Mouse (Mus musculus): Measurements from ENCODE around the gene Tmem94. TPM values are rescaled to one million over a fixed set of nuclear protein-coding genes. Genes with fewer than 3 reads are reported as not detected.

Gene Tmem94
- polyA plus RNA-seq, 1 experiment = 14.3 TPM

DNA sequence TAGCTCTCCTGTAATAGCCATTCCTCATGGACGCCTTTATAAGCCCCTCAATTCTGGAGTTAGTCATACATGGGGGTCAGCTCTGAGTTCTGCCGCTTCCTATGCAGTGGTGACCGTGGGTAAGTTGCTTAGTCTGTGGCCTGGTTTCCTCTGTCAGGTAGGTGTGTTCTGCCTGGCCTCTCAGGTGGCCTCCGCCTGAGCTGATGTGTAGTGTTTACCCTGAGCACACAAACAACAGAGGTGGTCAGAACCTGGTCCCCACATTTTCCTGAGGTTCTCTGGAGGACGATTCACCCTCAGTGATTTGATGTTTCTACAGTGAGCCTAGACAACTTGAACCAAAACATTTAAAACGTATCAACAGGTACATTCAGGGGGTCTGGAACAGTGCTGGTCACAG, 66.8 kb downstream of the Tmem94 start:
- H3K79me2 ChIP-seq (ENCODE audit: control insufficient read depth, insufficient read depth) = no peaks in the 10 kb centered on the region
- peaks cover 93% of the 10 kb centered on the region for H3K27me3 ChIP-seq (ENCODE audit: control insufficient read depth, insufficient read depth, insufficient read length)
- H3K79me3 ChIP-seq (ENCODE audit: low read depth) = no peaks in the 10 kb centered on the region
- H3K4me3 ChIP-seq (ENCODE audit: insufficient read depth, poor library complexity, severe bottlenecking) = no peak overlapping the region
- TF ChIP-seq USF1 (IDR thresholded peaks at IDR 0.05; ENCODE audit: low read depth) (no peak), FOSL1 (IDR thresholded peaks at IDR 0.05; ENCODE audit: insufficient read depth, low read length, poor library complexity, severe bottlenecking) (no peak), MYOG (IDR thresholded peaks at IDR 0.05; ENCODE audit: control insufficient read depth, extremely low read depth, insufficient read length) (no peak), MAX (IDR thresholded peaks at IDR 0.05) (no peak), CTCF (IDR thresholded peaks at IDR 0.05; ENCODE audit: control insufficient read depth, insufficient read depth, insufficient read length) (no peak), MYOD1 (IDR thresholded peaks at IDR 0.05; ENCODE audit: control insufficient read depth, insufficient read length, low read depth) (no peak)
- no peaks in the 10 kb centered on the region for H3K36me3 ChIP-seq (ENCODE audit: control insufficient read depth, insufficient read depth)
- H3ac ChIP-seq (ENCODE audit: control insufficient read depth, insufficient read length, low read depth) = no peak overlapping the region

DNA sequence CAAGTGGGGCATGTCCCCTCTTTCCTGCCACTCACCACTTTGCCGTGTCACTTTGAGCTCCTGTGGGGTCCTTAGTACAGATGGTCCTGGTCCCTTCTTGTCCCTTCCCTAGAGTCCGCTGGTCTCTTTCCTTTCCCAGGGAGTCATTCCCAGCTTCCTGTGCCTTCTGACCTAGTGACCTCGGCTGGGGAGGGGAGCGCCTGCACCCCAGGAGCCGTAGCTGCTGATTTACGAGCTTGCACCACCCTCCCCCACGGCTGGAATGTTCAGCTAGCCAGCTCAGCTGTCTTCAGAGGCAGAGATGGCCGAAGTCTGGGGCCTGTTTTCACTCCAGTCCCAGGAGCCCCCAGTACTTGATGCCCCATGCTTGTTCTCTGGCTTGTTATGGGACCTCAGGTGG, 67.3 kb downstream of the Tmem94 start:
- no peak overlapping the region for H3ac ChIP-seq (ENCODE audit: control insufficient read depth, insufficient read length, low read depth)
- no peak for TF ChIP-seq CEBPB (IDR thresholded peaks at IDR 0.05; ENCODE audit: low read depth)
- no peak for TF ChIP-seq MAX (IDR thresholded peaks at IDR 0.05)
- no peak for TF ChIP-seq FOSL1 (IDR thresholded peaks at IDR 0.05; ENCODE audit: insufficient read depth, low read length, poor library complexity, severe bottlenecking)
- no peak for TF ChIP-seq MYOG (IDR thresholded peaks at IDR 0.05; ENCODE audit: control insufficient read depth, extremely low read depth, insufficient read length)
- TF ChIP-seq MYOD1 (IDR thresholded peaks at IDR 0.05; ENCODE audit: control insufficient read depth, insufficient read length, low read depth) = no peak
- TF ChIP-seq CTCF (IDR thresholded peaks at IDR 0.05; ENCODE audit: control insufficient read depth, insufficient read depth, insufficient read length) = no peak
- TF ChIP-seq USF1 (IDR thresholded peaks at IDR 0.05; ENCODE audit: low read depth) = no peak
- H3K79me2 ChIP-seq (ENCODE audit: control insufficient read depth, insufficient read depth) = no peaks in the 10 kb centered on the region
- peaks cover 93% of the 10 kb centered on the region for H3K27me3 ChIP-seq (ENCODE audit: control insufficient read depth, insufficient read depth, insufficient read length)
- no peak overlapping the region for H3K4me3 ChIP-seq (ENCODE audit: insufficient read depth, poor library complexity, severe bottlenecking)
- no peaks in the 10 kb centered on the region for H3K36me3 ChIP-seq (ENCODE audit: control insufficient read depth, insufficient read depth)
- H3K79me3 ChIP-seq (ENCODE audit: low read depth) = no peaks in the 10 kb centered on the region

DNA sequence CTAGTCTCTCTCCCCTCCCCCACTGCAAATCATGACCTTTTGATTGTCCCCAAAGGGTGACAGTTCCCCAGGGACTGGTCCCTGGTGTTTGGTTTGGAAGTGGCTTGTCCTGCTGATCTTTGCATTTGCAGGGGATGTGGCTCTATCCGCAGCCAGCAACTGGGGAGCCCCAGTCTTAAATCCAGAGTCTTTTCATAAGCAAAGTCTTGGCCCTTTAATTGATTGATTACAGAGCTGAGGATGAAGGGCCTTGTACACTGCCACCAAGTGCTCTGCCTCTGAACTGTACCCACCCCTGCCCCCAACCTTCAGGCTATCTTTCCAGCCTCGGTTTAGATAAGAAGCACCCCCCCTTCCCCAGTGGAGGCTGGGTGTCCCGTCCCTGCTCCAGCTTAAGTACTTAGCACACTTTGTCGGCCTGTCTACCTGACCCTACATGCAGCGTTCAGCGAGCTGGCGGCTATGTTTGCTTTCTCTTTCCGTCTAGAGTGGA, 67.8 kb downstream of the Tmem94 start:
- H3K4me3 ChIP-seq (ENCODE audit: insufficient read depth, poor library complexity, severe bottlenecking) = no peak overlapping the region

DNA sequence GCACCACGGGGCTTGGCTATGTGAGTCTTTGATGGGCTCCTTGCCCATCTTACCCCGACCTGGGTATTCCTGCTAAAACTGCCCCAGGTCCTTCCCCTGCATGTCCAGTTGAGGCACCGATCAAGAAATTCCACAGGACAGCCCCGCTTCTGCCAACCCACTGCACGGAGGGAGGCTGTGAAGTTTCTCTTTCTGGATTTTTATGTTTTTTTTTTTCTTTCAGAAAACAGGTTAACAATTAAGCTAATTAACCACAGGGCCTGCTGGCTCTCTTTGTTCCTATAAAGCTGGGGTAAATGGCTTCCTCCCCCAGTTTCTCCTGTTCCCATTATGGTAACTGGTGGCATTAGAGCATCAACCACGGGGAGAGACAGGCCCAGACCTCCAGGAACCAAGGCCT, 68.8 kb downstream of the Tmem94 start:
- Histone ChIP-seq H3ac (ENCODE audit: control insufficient read depth, insufficient read length, low read depth) (no peak overlapping the region), H3K27me3 (ENCODE audit: control insufficient read depth, insufficient read depth, insufficient read length) (peaks cover 90% of the 10 kb centered on the region), H3K36me3 (ENCODE audit: control insufficient read depth, insufficient read depth) (no peaks in the 10 kb centered on the region), H3K4me3 (ENCODE audit: insufficient read depth, poor library complexity, severe bottlenecking) (no peak overlapping the region), H3K79me3 (ENCODE audit: low read depth) (no peaks in the 10 kb centered on the region), H3K79me2 (ENCODE audit: control insufficient read depth, insufficient read depth) (no peaks in the 10 kb centered on the region)
- no peak for TF ChIP-seq MYOG (IDR thresholded peaks at IDR 0.05; ENCODE audit: control insufficient read depth, extremely low read depth, insufficient read length)
- TF ChIP-seq FOSL1 (IDR thresholded peaks at IDR 0.05; ENCODE audit: insufficient read depth, low read length, poor library complexity, severe bottlenecking) = no peak
- TF ChIP-seq CEBPB (IDR thresholded peaks at IDR 0.05; ENCODE audit: low read depth) = no peak
- TF ChIP-seq MYOD1 (IDR thresholded peaks at IDR 0.05; ENCODE audit: control insufficient read depth, insufficient read length, low read depth) = no peak
- no peak for TF ChIP-seq CTCF (IDR thresholded peaks at IDR 0.05; ENCODE audit: control insufficient read depth, insufficient read depth, insufficient read length)
- no peak for TF ChIP-seq USF1 (IDR thresholded peaks at IDR 0.05; ENCODE audit: low read depth)
- no peak for TF ChIP-seq MAX (IDR thresholded peaks at IDR 0.05)

More for the DNA sequence above, 67.8 kb downstream of the Tmem94 start:
- peaks cover 93% of the 10 kb centered on the region for H3K27me3 ChIP-seq (ENCODE audit: control insufficient read depth, insufficient read depth, insufficient read length)
- no peaks in the 10 kb centered on the region for H3K79me2 ChIP-seq (ENCODE audit: control insufficient read depth, insufficient read depth)
- H3K79me3 ChIP-seq (ENCODE audit: low read depth) = no peaks in the 10 kb centered on the region
- H3K36me3 ChIP-seq (ENCODE audit: control insufficient read depth, insufficient read depth) = no peaks in the 10 kb centered on the region
- TF ChIP-seq CTCF (IDR thresholded peaks at IDR 0.05; ENCODE audit: control insufficient read depth, insufficient read depth, insufficient read length) (no peak), MYOD1 (IDR thresholded peaks at IDR 0.05; ENCODE audit: control insufficient read depth, insufficient read length, low read depth) (no peak)
- no peak overlapping the region for H3ac ChIP-seq (ENCODE audit: control insufficient read depth, insufficient read length, low read depth)

DNA sequence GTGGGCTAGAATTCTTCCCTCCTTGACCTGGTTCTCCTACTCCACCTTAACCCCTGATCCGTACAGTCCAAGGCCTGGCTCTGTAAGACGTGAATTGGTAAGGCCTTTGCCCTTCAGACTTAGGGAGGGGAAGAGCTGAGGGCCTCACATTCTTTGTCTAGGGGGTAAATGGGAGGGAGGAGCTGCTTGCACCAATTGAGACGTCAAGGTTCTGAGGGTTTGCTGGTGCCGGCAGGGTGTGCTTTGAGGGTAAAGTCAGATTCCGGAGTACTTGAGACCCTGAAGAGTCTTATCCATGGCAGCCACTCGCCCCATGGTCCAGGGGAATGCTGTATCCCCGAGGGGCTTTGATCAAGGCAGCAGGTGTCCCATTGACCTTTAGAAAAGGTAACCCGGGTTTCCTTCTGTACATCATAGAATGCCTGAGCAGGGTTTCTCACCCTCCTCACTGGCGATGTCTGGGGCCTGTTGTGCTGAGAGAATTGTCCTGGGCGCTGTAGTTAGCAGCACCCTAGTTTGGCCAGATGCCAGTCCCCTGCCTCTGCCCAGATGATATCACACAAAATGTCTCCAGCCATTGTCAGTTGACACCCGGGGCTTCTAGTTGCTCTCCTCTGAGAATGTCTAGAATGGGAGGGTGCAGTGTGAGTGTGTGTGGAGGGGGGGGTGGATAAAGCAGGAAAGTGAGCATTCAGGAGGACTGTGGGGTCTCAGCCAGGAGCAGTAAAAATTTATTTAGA, 71.6 kb downstream of the Tmem94 start:
- H3K79me2 ChIP-seq (ENCODE audit: control insufficient read depth, insufficient read depth) = no peaks in the 10 kb centered on the region
- TF ChIP-seq MYOG (IDR thresholded peaks at IDR 0.05; ENCODE audit: control insufficient read depth, extremely low read depth, insufficient read length) = no peak
- TF ChIP-seq FOSL1 (IDR thresholded peaks at IDR 0.05; ENCODE audit: insufficient read depth, low read length, poor library complexity, severe bottlenecking) = no peak
- no peak for TF ChIP-seq CTCF (IDR thresholded peaks at IDR 0.05; ENCODE audit: control insufficient read depth, insufficient read depth, insufficient read length)
- TF ChIP-seq MAX (IDR thresholded peaks at IDR 0.05) = no peak
- no peak for TF ChIP-seq MYOD1 (IDR thresholded peaks at IDR 0.05; ENCODE audit: control insufficient read depth, insufficient read length, low read depth)
- no peak for TF ChIP-seq CEBPB (IDR thresholded peaks at IDR 0.05; ENCODE audit: low read depth)
- no peak for TF ChIP-seq USF1 (IDR thresholded peaks at IDR 0.05; ENCODE audit: low read depth)
- no peaks in the 10 kb centered on the region for H3K36me3 ChIP-seq (ENCODE audit: control insufficient read depth, insufficient read depth)
- H3K27me3 ChIP-seq (ENCODE audit: control insufficient read depth, insufficient read depth, insufficient read length) = peaks cover 77% of the 10 kb centered on the region
- no peak overlapping the region for H3K4me3 ChIP-seq (ENCODE audit: insufficient read depth, poor library complexity, severe bottlenecking)
- H3ac ChIP-seq (ENCODE audit: control insufficient read depth, insufficient read length, low read depth) = no peak overlapping the region
- H3K79me3 ChIP-seq (ENCODE audit: low read depth) = no peaks in the 10 kb centered on the region
